Mouse (Mus musculus) neural tube, embryonic 13.5 days (tissue): ENCODE data around the gene Dnase1l3. TPM values are rescaled to one million over a fixed set of nuclear protein-coding genes. Genes with fewer than 3 reads are reported as not detected.

Experiments used
- ATAC-seq: fragments of 200-750 bp; cut with Nextera tagmentation; 2 replicates; pipeline ENCODE4 v1.8.0; 2017; ENCODE audit warnings: low read depth, mild to moderate bottlenecking, moderate TSS enrichment, moderate library complexity
- H3K27ac ChIP-seq: fragments of 300-500 bp; sonication (generic); replicated peaks from 2 replicates; pipeline ENCODE4 v1.5.1; 2015; ENCODE audit warnings: moderate library complexity, mild to moderate bottlenecking, inconsistent platforms
- H3K27me3 ChIP-seq: fragments of 300-500 bp; sonication (generic); 2 replicates; pipeline ENCODE4 v1.6.1; 2015; ENCODE audit warnings: mild to moderate bottlenecking, inconsistent platforms
- H3K36me3 ChIP-seq: fragments of 300-500 bp; sonication (generic); 2 replicates; pipeline ENCODE4 v1.6.1; 2015; ENCODE audit warnings: mild to moderate bottlenecking, inconsistent platforms
- H3K4me1 ChIP-seq: fragments of 300-500 bp; sonication (generic); replicated peaks from 2 replicates; pipeline ENCODE4 v1.6.1; 2015; ENCODE audit warnings: inconsistent platforms
- H3K4me2 ChIP-seq: fragments of 300-500 bp; sonication (generic); 2 replicates; pipeline ENCODE4 v1.6.1; 2015; ENCODE audit warnings: inconsistent platforms, mild to moderate bottlenecking, moderate library complexity
- H3K4me3 ChIP-seq: fragments of 300-500 bp; sonication (generic); 2 replicates; pipeline ENCODE4 v1.5.1; 2015; ENCODE audit warnings: mild to moderate bottlenecking, inconsistent platforms
- H3K9ac ChIP-seq: fragments of 300-500 bp; sonication (generic); 2 replicates; pipeline ENCODE4 v1.6.1; 2015; ENCODE audit warnings: moderate library complexity, mild to moderate bottlenecking, inconsistent platforms
- H3K9me3 ChIP-seq: fragments of 300-500 bp; sonication (generic); 2 replicates; pipeline ENCODE4 v1.6.1; 2016; ENCODE audit warnings: inconsistent platforms
- WGBS: fragments of 180-500 bp; shearing (Covaris S2); methylation state at CpG from one replicate; pipeline ENCODE4 v1.1.7; 2015; 5-methylcytosine and 5-hydroxymethylcytosine counted together
- polyA plus RNA-seq: library from polyadenylated mRNA; unstranded; fragments of >200 nt; fragmentation: Nextera tagmentation; extraction: Ambion mirVana; gene quantifications from 2 replicates; pipeline ENCODE4 v1.2.1, GENCODE M21; 2015

Gene Dnase1l3
- polyA plus RNA-seq: 0.06 and 0.12 TPM in 2 replicates

GRCm38 (mm10) chr14:7994271-7994767, at the start of gene Dnase1l3:
TSS of gene Dnase1l3 (minus strand) at chr14:7994573.
- Histone ChIP-seq H3K27ac (no peak within 1 kb of the TSS), H3K4me1 (no peaks in the 10 kb centered on the region; the same call in 1 of the 2 replicates), H3K4me2 (no peak within 1 kb of the TSS), H3K9me3 (no peaks in the 10 kb centered on the region), H3K4me3 (no peak within 1 kb of the TSS), H3K27me3 (peaks cover 13% of the 10 kb centered on the region), H3K9ac (no peak within 1 kb of the TSS), H3K36me3 (no peaks in the 10 kb centered on the region)
- no peak for ATAC-seq
- 78% methylated on average over 8 of the region's 8 CpGs for WGBS

GRCm38 (mm10) chr14:8042577-8042976, 48.2 kb upstream of the Dnase1l3 start:
- no peaks in the 10 kb centered on the region for H3K9me3 ChIP-seq
- WGBS: 92% methylated on average over 9 of the region's 9 CpGs

GRCm38 (mm10) chr14:8042120-8042519, 47.7 kb upstream of the Dnase1l3 start:
- peaks cover 31% of the 10 kb centered on the region for H3K36me3 ChIP-seq
- WGBS: 86% methylated on average over 2 of the region's 2 CpGs
- no peak overlapping the region for H3K4me2 ChIP-seq
- H3K27ac ChIP-seq: no peak overlapping the region
- no peaks in the 10 kb centered on the region for H3K27me3 ChIP-seq
- H3K9ac ChIP-seq: no peak overlapping the region
- no peak overlapping the region for H3K4me3 ChIP-seq
- no peaks in the 10 kb centered on the region for H3K9me3 ChIP-seq
- no peak for ATAC-seq
- H3K4me1 ChIP-seq: no peaks in the 10 kb centered on the region

More at GRCm38 (mm10) chr14:8042577-8042976, 48.2 kb upstream of the Dnase1l3 start:
- no peak overlapping the region for H3K9ac ChIP-seq
- H3K4me3 ChIP-seq: no peak overlapping the region
- no peaks in the 10 kb centered on the region for H3K4me1 ChIP-seq
- H3K27ac ChIP-seq: no peak overlapping the region
- H3K27me3 ChIP-seq: no peaks in the 10 kb centered on the region
- H3K36me3 ChIP-seq: peaks cover 36% of the 10 kb centered on the region
- ATAC-seq: no peak
- H3K4me2 ChIP-seq: no peak overlapping the region

- no peak overlapping the region for H3K4me2 ChIP-seq
- H3K9ac ChIP-seq: no peak overlapping the region
- no peak overlapping the region for H3K4me3 ChIP-seq
- no peaks in the 10 kb centered on the region for H3K27me3 ChIP-seq
- no peak overlapping the region for H3K27ac ChIP-seq
- ATAC-seq: no peak
- 89% methylated on average over 12 of the region's 12 CpGs for WGBS
- no peaks in the 10 kb centered on the region for H3K4me1 ChIP-seq
- H3K9me3 ChIP-seq: no peaks in the 10 kb centered on the region
- H3K36me3 ChIP-seq: peaks cover 23% of the 10 kb centered on the region
These were observed 46.7 kb upstream of the Dnase1l3 start for GRCm38 (mm10) chr14:8040911-8041678.

GRCm38 (mm10) chr14:8040179-8040578, 45.8 kb upstream of the Dnase1l3 start:
- 83% methylated on average over 3 of the region's 3 CpGs for WGBS
- no peak overlapping the region for H3K9ac ChIP-seq
- no peaks in the 10 kb centered on the region for H3K27me3 ChIP-seq
- H3K4me2 ChIP-seq: no peak overlapping the region
- H3K27ac ChIP-seq: no peak overlapping the region
- H3K4me3 ChIP-seq: no peak overlapping the region
- H3K9me3 ChIP-seq: no peaks in the 10 kb centered on the region
- no peaks in the 10 kb centered on the region for H3K4me1 ChIP-seq
- ATAC-seq: no peak
- peaks cover 16% of the 10 kb centered on the region for H3K36me3 ChIP-seq

GRCm38 (mm10) chr14:8038791-8039448, 44.5 kb upstream of the Dnase1l3 start:
- Histone ChIP-seq H3K27ac (no peak overlapping the region), H3K4me3 (no peak overlapping the region), H3K9ac (no peak overlapping the region), H3K4me1 (no peaks in the 10 kb centered on the region), H3K27me3 (no peaks in the 10 kb centered on the region), H3K4me2 (no peak overlapping the region), H3K36me3 (peaks cover 12% of the 10 kb centered on the region), H3K9me3 (no peaks in the 10 kb centered on the region)
- ATAC-seq: no peak
- WGBS: 87% methylated on average over 7 of the region's 7 CpGs

- Histone ChIP-seq H3K9me3 (no peaks in the 10 kb centered on the region), H3K4me3 (no peak overlapping the region), H3K4me1 (no peaks in the 10 kb centered on the region), H3K4me2 (no peak overlapping the region), H3K36me3 (peaks cover 8% of the 10 kb centered on the region), H3K27me3 (no peaks in the 10 kb centered on the region), H3K9ac (no peak overlapping the region), H3K27ac (no peak overlapping the region)
- 76% methylated on average over 5 of the region's 5 CpGs for WGBS
- ATAC-seq: no peak
These were observed 43.8 kb upstream of the Dnase1l3 start for GRCm38 (mm10) chr14:8038150-8038549.

- Histone ChIP-seq H3K4me1 (no peaks in the 10 kb centered on the region), H3K9me3 (no peaks in the 10 kb centered on the region), H3K27me3 (no peaks in the 10 kb centered on the region), H3K27ac (no peak overlapping the region), H3K36me3 (no peaks in the 10 kb centered on the region), H3K9ac (no peak overlapping the region), H3K4me3 (no peak overlapping the region), H3K4me2 (no peak overlapping the region)
- ATAC-seq: no peak
- WGBS: 82% methylated on average over 5 of the region's 5 CpGs
These were observed 42.0 kb upstream of the Dnase1l3 start for GRCm38 (mm10) chr14:8036406-8036805.

- H3K4me2 ChIP-seq: no peak overlapping the region
- H3K27me3 ChIP-seq: no peaks in the 10 kb centered on the region
- H3K4me3 ChIP-seq: no peak overlapping the region
- H3K9me3 ChIP-seq: no peaks in the 10 kb centered on the region
- ATAC-seq: no peak
- no peaks in the 10 kb centered on the region for H3K4me1 ChIP-seq
- no peaks in the 10 kb centered on the region for H3K36me3 ChIP-seq
- 87% methylated on average over 6 of the region's 6 CpGs for WGBS
- no peak overlapping the region for H3K9ac ChIP-seq
- no peak overlapping the region for H3K27ac ChIP-seq
These were observed 41.6 kb upstream of the Dnase1l3 start for GRCm38 (mm10) chr14:8035951-8036350.

GRCm38 (mm10) chr14:8034561-8034960, 40.2 kb upstream of the Dnase1l3 start:
- ATAC-seq: no peak
- no peak overlapping the region for H3K4me2 ChIP-seq
- no peaks in the 10 kb centered on the region for H3K4me1 ChIP-seq
- no peak overlapping the region for H3K4me3 ChIP-seq
- no peaks in the 10 kb centered on the region for H3K36me3 ChIP-seq
- no peaks in the 10 kb centered on the region for H3K9me3 ChIP-seq
- no peak overlapping the region for H3K9ac ChIP-seq
- 81% methylated on average over 5 of the region's 5 CpGs for WGBS
- no peaks in the 10 kb centered on the region for H3K27me3 ChIP-seq
- no peak overlapping the region for H3K27ac ChIP-seq

- 72% methylated on average over 13 of the region's 13 CpGs for WGBS
- H3K27me3 ChIP-seq: no peaks in the 10 kb centered on the region
- H3K4me1 ChIP-seq: no peaks in the 10 kb centered on the region
- no peaks in the 10 kb centered on the region for H3K36me3 ChIP-seq
- H3K4me3 ChIP-seq: no peak overlapping the region
- H3K4me2 ChIP-seq: no peak overlapping the region
- H3K9me3 ChIP-seq: no peaks in the 10 kb centered on the region
- no peak overlapping the region for H3K27ac ChIP-seq
- ATAC-seq: no peak
- no peak overlapping the region for H3K9ac ChIP-seq
These were observed 37.9 kb upstream of the Dnase1l3 start for GRCm38 (mm10) chr14:8032087-8032944.

GRCm38 (mm10) chr14:8030535-8030934, 36.2 kb upstream of the Dnase1l3 start:
- Histone ChIP-seq H3K36me3 (no peaks in the 10 kb centered on the region), H3K27me3 (no peaks in the 10 kb centered on the region), H3K9ac (no peak overlapping the region), H3K4me3 (no peak overlapping the region), H3K27ac (no peak overlapping the region), H3K4me2 (no peak overlapping the region), H3K4me1 (no peaks in the 10 kb centered on the region), H3K9me3 (no peaks in the 10 kb centered on the region)
- ATAC-seq: no peak
- WGBS: 29% methylated on average over 4 of the region's 4 CpGs
